18 mouse cellular contexts compared by ENCODE assay signal in the genomic region with DNA sequence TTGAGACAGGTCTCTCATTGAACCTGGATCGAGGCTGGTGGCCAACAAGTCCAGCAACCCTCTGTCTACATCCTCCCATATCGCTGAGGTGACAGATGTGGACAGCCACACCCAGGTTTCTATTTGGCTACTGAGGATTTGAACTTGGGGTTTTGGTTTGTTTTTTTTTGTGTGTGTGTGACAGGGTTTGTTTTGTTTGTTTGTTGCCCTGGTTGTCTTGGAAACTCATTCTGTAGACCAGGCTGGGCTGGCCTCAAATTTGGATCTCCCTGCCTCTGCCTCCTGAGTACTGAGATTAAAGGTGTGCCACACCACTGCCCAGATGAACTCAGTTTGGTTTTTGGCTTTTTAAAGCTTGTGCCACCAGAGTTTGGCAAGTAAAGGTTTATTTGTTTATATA. TPM values are rescaled to one million over a fixed set of nuclear protein-coding genes. Genes with fewer than 3 reads are reported as not detected.
"Had no signal": no experiment of that assay in that cellular context is flagged by ENCODE, and none has a peak within 500 bp of the region (broad histone marks: within the 10 kb centered on the region; RNA-seq: fewer than 3 reads in every experiment).

No protein-coding gene starts in this region.

- H3K4me3 ChIP-seq: kidney, embryonic 15.5 days; left cerebral cortex, adult 2 months; limb, embryonic 10.5 days; liver, embryonic 13.5 days; lung, embryonic 15.5 days; midbrain, embryonic 10.5 days; myocyte had no signal

- ATAC-seq: liver, postnatal 0 days had no signal

- H3K4me2 ChIP-seq: kidney, embryonic 15.5 days; liver, embryonic 13.5 days; lung, embryonic 15.5 days had no signal

- H3K9ac ChIP-seq: kidney, embryonic 15.5 days; liver, embryonic 13.5 days; liver, postnatal 0 days; lung, embryonic 15.5 days had no signal

- H3K9me3 ChIP-seq: kidney, embryonic 15.5 days; limb, embryonic 10.5 days; liver, embryonic 13.5 days; lung, embryonic 15.5 days; midbrain, embryonic 10.5 days had no signal

- H3K27me3 ChIP-seq: kidney, embryonic 15.5 days; liver, embryonic 13.5 days; lung, embryonic 15.5 days had no signal

- DNase-seq: kidney, postnatal 14 days; liver, embryonic 13.5 days; liver, postnatal 0 days; lung, postnatal 14 days; midbrain, embryonic 14.5 days; right cerebral cortex, postnatal 4 days; spleen, adult 18-20 months; thymus, adult 18-20 months; thymus, postnatal 14 days had no signal

- H3K27ac ChIP-seq: kidney, embryonic 15.5 days; left cerebral cortex, adult 2 months; limb, embryonic 10.5 days; liver, embryonic 13.5 days; lung, embryonic 15.5 days; macrophage; midbrain, embryonic 10.5 days had no signal

RNA-seq across cellular contexts. Expression of a gene that starts 18.4 kb away (rescaled TPM):
- total RNA-seq: left cerebral cortex, postnatal 14 days; neutrophil, adult 5-6 weeks had no signal

RNA-seq across cellular contexts. Expression of a gene that starts 28.0 kb away (rescaled TPM):
- total RNA-seq: neutrophil, adult 5-6 weeks had no signal
- polyA plus RNA-seq: liver, embryonic 13.5 days; liver, postnatal 0 days; macrophage; midbrain, embryonic 14.5 days had no signal
